Mouse (Mus musculus): ENCODE measurements at regions not wholly inside any gene's neighbourhood (a gene's known extent, or its start where the extent isn't known, plus 50 kb on each side); places are given as distances from the start of the nearest gene placed in this dataset.

DNA sequence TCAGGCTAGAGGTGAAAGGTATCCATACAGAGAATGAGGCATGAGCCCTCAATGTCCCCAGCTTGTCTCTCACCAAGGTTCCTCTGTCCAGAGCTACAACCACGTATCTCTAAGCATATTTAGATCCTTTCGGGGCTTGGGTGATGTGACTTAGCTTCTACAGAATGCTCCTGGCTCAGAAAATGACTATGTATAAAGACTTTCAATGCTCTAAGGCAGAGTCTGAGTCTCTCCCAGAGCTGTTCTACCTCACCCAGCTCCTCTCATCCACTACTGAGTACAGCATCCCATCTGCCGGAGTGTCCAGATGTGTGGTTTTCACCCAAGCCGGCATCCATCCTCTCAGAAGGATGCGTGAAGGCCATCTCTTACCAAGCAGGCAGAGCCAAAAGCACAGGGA lies 216.1 kb upstream of the Spdye4c start:
- no peak for TF ChIP-seq EP300 (IDR thresholded peaks at IDR 0.05; ENCODE audit: low read depth)
- TF ChIP-seq CTCF (IDR thresholded peaks at IDR 0.05; ENCODE audit: low read depth): no peak
